Mouse (Mus musculus) forebrain, embryonic 12.5 days (tissue): Measurements from ENCODE around the gene Slc26a8. TPM values are rescaled to one million over a fixed set of nuclear protein-coding genes. Genes with fewer than 3 reads are reported as not detected.
"Not testable (repeated sequence)": the region's sequence is repeated elsewhere in the genome, so short reads cannot be mapped to it uniquely, and the experiment has no call there.

Experiments used
- ATAC-seq: fragments of 200-750 bp; cut with Nextera tagmentation; 2 replicates; pipeline ENCODE4 v1.8.0; 2017; ENCODE audit warnings: moderate TSS enrichment; ENCODE audit not compliant: low FRiP score
- H3K27ac ChIP-seq: fragments of 300-500 bp; sonication (generic); 2 replicates; pipeline ENCODE4 v1.5.1; 2016; ENCODE audit warnings: mild to moderate bottlenecking
- H3K27me3 ChIP-seq: fragments of 300-500 bp; sonication (generic); 2 replicates; pipeline ENCODE4 v1.6.1; 2016; ENCODE audit warnings: mild to moderate bottlenecking
- H3K36me3 ChIP-seq: fragments of 300-500 bp; sonication (generic); replicated peaks from 2 replicates; pipeline ENCODE4 v1.6.1; 2016; ENCODE audit warnings: mild to moderate bottlenecking
- H3K4me1 ChIP-seq: fragments of 300-500 bp; sonication (generic); 2 replicates; pipeline ENCODE4 v1.6.1; 2016
- H3K4me2 ChIP-seq: fragments of 300-500 bp; sonication (generic); 2 replicates; pipeline ENCODE4 v1.6.1; 2016; ENCODE audit warnings: mild to moderate bottlenecking, moderate library complexity
- H3K4me3 ChIP-seq: fragments of 300-500 bp; sonication (generic); replicated peaks from 2 replicates; pipeline ENCODE4 v1.5.1; 2016; ENCODE audit warnings: mild to moderate bottlenecking
- H3K9ac ChIP-seq: fragments of 300-500 bp; sonication (generic); 2 replicates; pipeline ENCODE4 v1.6.1; 2016; ENCODE audit warnings: mild to moderate bottlenecking
- H3K9me3 ChIP-seq: fragments of 300-500 bp; sonication (generic); 2 replicates; pipeline ENCODE4 v1.6.1; 2016
- WGBS: fragments of 180-500 bp; shearing (Covaris S2); methylation state at CpG from one replicate; pipeline ENCODE4 v1.1.7; 2016; 5-methylcytosine and 5-hydroxymethylcytosine counted together
- polyA plus RNA-seq: library from polyadenylated mRNA; unstranded; fragments of >200 nt; fragmentation: Nextera tagmentation; extraction: Ambion mirVana; gene quantifications from 2 replicates; pipeline ENCODE4 v1.2.1, GENCODE M21; 2016

The Slc26a8 gene
- polyA plus RNA-seq, result 0.80 and 0.90 TPM in 2 replicates

DNA sequence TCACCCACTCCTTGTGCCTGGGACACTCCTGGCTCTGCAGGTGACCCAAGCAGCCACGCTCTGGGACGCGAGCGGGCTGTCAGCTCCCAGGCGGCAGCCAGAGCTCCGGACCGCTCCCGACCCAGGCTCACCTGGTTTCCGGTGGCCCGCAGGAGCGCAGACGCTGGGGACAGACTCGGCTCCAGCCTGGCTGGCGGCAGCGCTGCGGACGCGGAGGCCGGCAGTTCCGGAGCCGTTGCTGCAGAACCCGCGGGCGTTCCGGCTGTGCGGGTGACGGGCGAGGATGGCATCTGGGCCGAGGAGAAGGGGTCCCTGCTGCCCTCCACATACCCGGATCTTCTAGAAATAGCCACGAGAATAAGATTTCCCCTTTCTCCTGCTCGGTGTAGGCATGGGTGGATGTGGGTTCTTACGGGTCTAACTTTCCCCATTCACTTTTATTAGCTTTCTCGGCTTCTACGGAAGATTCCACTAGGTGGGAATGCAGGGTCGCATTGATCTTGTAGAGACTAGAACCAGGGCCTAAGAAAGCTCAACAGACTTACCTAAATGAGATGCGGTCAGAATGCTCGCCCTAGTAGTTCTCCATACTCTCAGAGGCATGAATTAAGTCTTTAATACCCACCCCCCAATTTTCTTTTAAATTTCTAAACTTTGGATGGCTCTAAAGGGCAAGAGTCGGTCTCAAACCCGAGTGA is at the start of gene Slc26a8:
Gene Slc26a8, minus strand, starts transcription at position 648 of the 698 bp plus-strand sequence.
- WGBS, result 9% methylated on average over 40 of the region's 40 CpGs
- H3K27ac ChIP-seq, result peak within 1 kb of the TSS; percentile 79

DNA sequence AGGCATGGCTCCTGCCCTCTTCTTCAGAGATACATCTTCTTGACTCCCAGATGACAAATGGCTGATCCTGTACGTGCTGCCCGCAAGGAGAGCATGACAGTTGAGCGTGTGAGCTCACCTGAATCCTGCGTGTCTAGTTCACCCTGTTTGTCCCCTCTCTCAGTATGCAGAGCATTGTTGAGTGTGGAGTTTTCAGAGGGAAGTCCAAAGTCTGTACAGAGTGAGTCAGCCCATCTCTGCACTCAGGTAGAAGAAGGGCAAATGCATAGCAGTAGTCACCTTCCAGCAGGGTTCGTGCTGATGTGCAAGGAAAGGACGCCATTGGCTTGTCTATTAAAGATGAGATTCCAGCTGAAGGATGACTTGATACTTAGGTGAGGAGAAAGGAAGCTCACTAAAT is 49.2 kb upstream of the Slc26a8 start:
- Histone ChIP-seq H3K4me2 (no peak overlapping the region), H3K9me3 (no peaks in the 10 kb centered on the region), H3K27me3 (no peaks in the 10 kb centered on the region), H3K36me3 (peaks cover 55% of the 10 kb centered on the region), H3K27ac (no peak overlapping the region), H3K9ac (no peak overlapping the region), H3K4me1 (no peaks in the 10 kb centered on the region), H3K4me3 (no peak overlapping the region)
- ATAC-seq, result no peak
- 93% methylated on average over 6 of the region's 6 CpGs for WGBS

More for the DNA sequence above, at the start of gene Slc26a8:
- peak within 1 kb of the TSS; percentile 94 for H3K9ac ChIP-seq
- H3K36me3 ChIP-seq, result no peaks in the 10 kb centered on the region
- peak within 1 kb of the TSS; percentile 97 for H3K4me3 ChIP-seq
- H3K4me2 ChIP-seq, result peak within 1 kb of the TSS; percentile 78
- ATAC-seq, result no peak
- peaks cover 28% of the 10 kb centered on the region for H3K4me1 ChIP-seq
- H3K9me3 ChIP-seq, result no peaks in the 10 kb centered on the region
- H3K27me3 ChIP-seq, result peaks cover 18% of the 10 kb centered on the region

DNA sequence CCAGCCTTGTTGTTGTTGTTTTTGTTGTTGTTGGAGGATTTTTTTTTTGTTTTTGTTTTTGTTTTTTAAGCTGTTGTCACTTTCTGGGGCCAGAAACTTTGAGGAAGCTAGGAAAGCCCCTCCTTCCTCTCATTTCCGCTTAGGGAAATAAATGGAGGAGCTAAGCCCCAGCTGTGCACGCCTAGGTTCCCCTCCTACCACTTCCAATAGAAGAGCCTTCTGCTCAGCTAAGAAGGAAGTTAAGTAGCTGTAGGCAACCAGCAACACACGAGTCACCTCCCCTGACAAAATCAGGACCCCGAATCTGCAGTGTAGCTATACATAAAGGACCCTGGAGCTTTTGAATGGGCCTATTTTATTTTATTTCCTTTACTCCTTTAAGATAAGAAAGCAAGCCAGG is 47.9 kb upstream of the Slc26a8 start:
- Histone ChIP-seq H3K4me2 (no peak overlapping the region), H3K27me3 (no peaks in the 10 kb centered on the region), H3K4me3 (no peak overlapping the region), H3K27ac (no peak overlapping the region), H3K4me1 (no peaks in the 10 kb centered on the region), H3K36me3 (peaks cover 43% of the 10 kb centered on the region), H3K9me3 (no peaks in the 10 kb centered on the region), H3K9ac (no peak overlapping the region)
- 87% methylated on average over 4 of the region's 4 CpGs for WGBS
- ATAC-seq, result no peak

DNA sequence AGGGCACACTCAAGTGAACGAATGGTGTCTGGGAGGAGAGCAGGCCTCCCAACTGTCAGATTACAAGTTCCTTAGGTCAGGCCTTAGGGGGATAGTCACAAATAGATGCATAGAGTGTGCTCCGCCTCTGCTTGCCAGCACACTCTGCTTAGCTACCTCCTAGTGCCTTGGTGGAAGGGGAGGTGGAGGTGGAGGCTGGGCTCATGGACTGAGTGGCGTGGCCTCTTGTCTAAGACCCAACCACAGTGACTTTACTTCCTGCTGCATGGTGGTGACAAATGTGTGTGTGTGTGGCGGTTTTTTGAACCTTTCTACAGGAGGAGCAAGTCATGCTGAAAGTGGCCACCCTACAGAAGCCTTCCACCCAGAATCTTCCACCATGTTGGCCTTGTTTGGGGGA is 46.5 kb upstream of the Slc26a8 start:
- no peak overlapping the region for H3K27ac ChIP-seq
- WGBS, result 89% methylated on average over 4 of the region's 4 CpGs
- no peak overlapping the region for H3K4me2 ChIP-seq

DNA sequence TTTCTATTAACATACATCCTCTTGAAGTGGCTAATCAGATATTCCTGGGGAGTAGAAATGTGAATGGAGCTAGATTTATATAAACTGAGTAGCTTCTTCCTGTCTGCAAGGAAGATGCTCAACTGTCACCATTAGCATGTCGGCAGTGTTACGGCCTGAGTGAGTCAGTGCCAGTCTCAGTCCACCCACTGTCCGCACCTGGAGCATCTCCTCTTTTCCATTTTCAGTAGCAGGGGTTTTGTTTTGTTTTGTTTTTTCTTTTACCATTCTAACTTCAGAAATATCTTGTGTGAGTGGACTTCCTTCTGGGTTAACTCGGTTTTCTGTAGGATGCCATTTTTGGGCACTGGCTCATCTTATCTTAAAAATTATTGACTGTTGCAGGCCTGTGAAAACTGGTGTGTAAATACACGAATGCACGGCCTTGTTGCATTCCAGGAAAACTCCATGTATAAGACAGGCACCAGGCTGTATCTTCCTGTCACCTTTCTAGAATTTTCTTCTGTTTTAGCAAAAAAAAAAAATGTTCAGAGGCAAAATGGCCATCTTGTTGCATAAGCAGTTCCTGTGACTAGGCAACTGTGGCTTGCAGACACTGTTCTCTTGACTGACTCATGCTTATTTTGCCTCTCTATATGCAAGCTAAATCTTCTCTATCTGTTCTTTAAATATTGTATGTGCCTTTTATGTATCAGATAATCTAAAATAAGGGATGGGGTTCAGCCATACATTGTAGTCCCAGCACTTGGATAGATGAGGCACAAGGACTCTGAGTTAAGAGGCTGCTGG is 45.5 kb upstream of the Slc26a8 start:
- H3K27ac ChIP-seq, result no peak overlapping the region
- H3K36me3 ChIP-seq, result peaks cover 41% of the 10 kb centered on the region
- H3K9me3 ChIP-seq, result no peaks in the 10 kb centered on the region
- no peaks in the 10 kb centered on the region for H3K4me1 ChIP-seq
- no peaks in the 10 kb centered on the region for H3K27me3 ChIP-seq
- no peak overlapping the region for H3K4me2 ChIP-seq
- no peak for ATAC-seq
- no peak overlapping the region for H3K4me3 ChIP-seq
- no peak overlapping the region for H3K9ac ChIP-seq
- 92% methylated on average over 6 of the region's 6 CpGs for WGBS

More for the DNA sequence above, 46.5 kb upstream of the Slc26a8 start:
- no peaks in the 10 kb centered on the region for H3K4me1 ChIP-seq
- H3K9ac ChIP-seq, result no peak overlapping the region
- no peak overlapping the region for H3K4me3 ChIP-seq
- no peak for ATAC-seq
- no peaks in the 10 kb centered on the region for H3K27me3 ChIP-seq
- no peaks in the 10 kb centered on the region for H3K9me3 ChIP-seq
- peaks cover 40% of the 10 kb centered on the region for H3K36me3 ChIP-seq

DNA sequence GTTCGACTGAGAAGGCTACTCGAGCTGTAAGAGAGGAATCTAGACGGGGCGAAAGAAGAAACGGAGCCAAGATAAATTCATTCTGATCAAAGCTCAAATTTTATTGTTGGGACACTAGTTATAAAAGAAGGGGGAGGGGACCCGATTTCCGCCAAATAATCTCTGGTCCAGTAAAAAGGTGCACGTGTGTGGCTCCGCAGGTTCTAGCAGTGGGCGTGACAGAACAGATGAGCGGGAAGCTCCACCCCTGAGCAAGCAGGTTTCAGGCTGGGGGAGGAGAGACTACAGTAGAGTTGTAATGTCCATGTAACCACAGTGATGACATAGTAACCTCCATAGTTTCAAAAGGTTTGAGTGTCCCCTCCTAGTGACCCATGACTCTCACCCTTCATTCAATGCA is 37.5 kb upstream of the Slc26a8 start:
- H3K9ac ChIP-seq, H3K4me2 ChIP-seq, H3K27me3 ChIP-seq, H3K9me3 ChIP-seq, H3K4me1 ChIP-seq, H3K27ac ChIP-seq, ATAC-seq, H3K4me3 ChIP-seq: not testable (repeated sequence)
- peaks cover 77% of the 10 kb centered on the region for H3K36me3 ChIP-seq
- WGBS, result 90% methylated on average over 11 of the region's 11 CpGs

DNA sequence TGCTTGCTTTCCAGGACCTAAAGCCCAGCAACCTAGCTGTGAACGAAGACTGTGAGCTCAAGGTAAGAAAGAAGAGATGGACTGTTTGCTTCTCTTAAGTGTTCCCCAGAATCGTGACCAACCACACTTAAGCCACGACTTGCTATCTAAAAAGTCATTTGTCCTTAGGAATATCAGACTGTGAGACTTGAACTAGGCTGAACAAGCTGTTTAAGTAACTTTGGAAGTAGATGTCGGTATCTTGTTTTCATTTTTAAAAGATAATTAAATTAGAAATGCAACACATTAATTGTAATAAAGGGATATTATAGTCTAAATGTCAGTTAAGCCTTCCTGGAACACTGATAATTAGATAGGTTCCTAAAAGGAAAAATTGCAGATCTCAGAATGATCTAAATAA is 35.8 kb upstream of the Slc26a8 start, which contains the start of gene AC170998.1:
Gene AC170998.1, plus strand, starts transcription at position 301 of the 400 bp plus-strand sequence.
- peaks cover 76% of the 10 kb centered on the region for H3K36me3 ChIP-seq
- ATAC-seq, result no peak
- no peak within 1 kb of the TSS for H3K4me3 ChIP-seq
- H3K4me2 ChIP-seq, result no peak within 1 kb of the TSS
- no peak within 1 kb of the TSS for H3K9ac ChIP-seq
- 98% methylated on average over 4 of the region's 4 CpGs for WGBS
- no peaks in the 10 kb centered on the region for H3K9me3 ChIP-seq
- H3K4me1 ChIP-seq, result no peaks in the 10 kb centered on the region
- H3K27me3 ChIP-seq, result no peaks in the 10 kb centered on the region
- H3K27ac ChIP-seq, result no peak within 1 kb of the TSS

DNA sequence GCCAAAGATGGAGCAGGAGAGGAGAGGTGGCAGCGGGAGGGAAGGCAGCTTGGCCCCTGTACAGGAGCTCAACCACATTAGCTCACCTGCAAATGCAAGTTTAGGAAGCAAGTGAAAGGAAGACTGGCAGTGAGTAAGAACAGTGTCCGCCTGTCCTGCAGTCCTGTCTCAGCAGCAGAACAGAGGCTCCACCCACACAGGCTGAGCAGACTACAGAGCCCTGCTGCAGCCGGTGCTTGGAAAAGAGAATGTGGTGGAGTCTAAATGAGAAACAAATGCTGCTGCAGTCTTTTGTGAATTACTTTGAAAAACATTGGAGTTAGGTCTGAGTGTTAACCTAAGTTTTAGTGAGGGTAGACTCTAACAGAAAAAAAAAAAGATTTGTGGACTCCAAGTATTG is 27.5 kb upstream of the Slc26a8 start:
- H3K36me3 ChIP-seq, result peaks cover 71% of the 10 kb centered on the region
- 79% methylated on average over 3 of the region's 3 CpGs for WGBS
- no peak overlapping the region for H3K27ac ChIP-seq
- no peaks in the 10 kb centered on the region for H3K9me3 ChIP-seq
- H3K4me3 ChIP-seq, result no peak overlapping the region
- ATAC-seq, result no peak
- no peaks in the 10 kb centered on the region for H3K4me1 ChIP-seq
- H3K4me2 ChIP-seq, result no peak overlapping the region
- no peaks in the 10 kb centered on the region for H3K27me3 ChIP-seq
- no peak overlapping the region for H3K9ac ChIP-seq

DNA sequence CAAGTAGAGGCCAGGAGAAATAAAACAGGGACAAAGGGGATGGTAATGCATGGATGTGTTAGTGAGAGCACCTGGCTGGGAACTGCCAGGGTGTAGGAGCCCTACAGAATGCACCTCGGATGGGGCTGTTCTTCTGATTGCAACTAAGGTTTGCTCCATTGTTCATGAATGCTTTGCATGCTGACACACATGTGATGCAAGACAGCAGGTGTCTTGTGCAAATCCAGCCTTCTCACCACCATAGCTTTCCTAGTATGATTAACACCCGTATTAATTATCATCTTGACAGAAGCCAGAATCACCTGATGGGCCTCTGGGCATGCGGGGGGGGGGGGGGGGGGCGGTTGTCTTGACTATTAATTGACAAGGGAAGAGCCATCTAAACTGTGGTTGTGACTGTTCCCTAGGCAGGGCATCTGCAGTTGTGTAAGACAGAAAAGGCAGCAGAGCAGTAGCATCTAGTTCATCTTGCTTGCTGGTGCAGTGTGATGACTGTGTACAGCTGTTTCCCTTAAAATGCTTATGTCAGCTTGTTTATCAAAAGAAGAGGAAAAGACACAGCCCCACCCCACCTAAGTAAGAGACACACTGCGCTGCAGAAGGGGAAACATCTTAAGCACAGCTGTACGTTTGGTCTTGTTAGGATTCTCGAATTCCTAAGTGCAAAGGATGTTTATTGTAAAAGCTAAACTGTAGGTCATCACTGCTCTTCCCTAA is 26.0 kb upstream of the Slc26a8 start:
- Histone ChIP-seq H3K4me2 (no peak overlapping the region), H3K27ac (peak overlapping the region; percentile 14; the same call in 1 of the 2 replicates), H3K4me3 (no peak overlapping the region), H3K36me3 (peaks cover 59% of the 10 kb centered on the region), H3K4me1 (no peaks in the 10 kb centered on the region), H3K9me3 (no peaks in the 10 kb centered on the region), H3K27me3 (no peaks in the 10 kb centered on the region), H3K9ac (no peak overlapping the region)
- ATAC-seq, result no peak
- 70% methylated on average over 7 of the region's 7 CpGs for WGBS

DNA sequence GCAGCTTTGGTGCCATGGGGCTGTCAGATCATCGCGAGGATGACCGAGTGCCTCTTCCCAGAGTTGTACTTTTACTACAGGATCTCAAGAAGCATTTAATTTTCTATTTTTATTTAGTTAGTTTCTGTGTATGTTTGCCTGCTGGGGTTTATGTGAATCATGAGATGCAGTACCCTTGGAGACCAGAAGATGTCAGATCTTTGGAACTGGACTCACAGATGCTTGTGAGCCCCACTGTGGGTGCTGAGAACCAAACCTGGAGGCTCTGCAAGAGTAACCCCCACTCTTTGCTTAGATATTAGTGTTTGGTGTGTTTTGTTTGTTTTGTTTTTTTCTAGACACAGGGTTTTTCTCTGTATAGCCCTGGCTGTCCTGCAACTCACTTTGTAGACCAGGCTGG is 24.0 kb upstream of the Slc26a8 start:
- ATAC-seq, result no peak
- no peak overlapping the region for H3K4me3 ChIP-seq
- no peak overlapping the region for H3K4me2 ChIP-seq
- 95% methylated on average over 3 of the region's 3 CpGs for WGBS
- no peaks in the 10 kb centered on the region for H3K27me3 ChIP-seq
- H3K36me3 ChIP-seq, result peaks cover 46% of the 10 kb centered on the region
- H3K4me1 ChIP-seq, result peaks cover 5% of the 10 kb centered on the region
- no peak overlapping the region for H3K27ac ChIP-seq
- no peak overlapping the region for H3K9ac ChIP-seq
- no peaks in the 10 kb centered on the region for H3K9me3 ChIP-seq

DNA sequence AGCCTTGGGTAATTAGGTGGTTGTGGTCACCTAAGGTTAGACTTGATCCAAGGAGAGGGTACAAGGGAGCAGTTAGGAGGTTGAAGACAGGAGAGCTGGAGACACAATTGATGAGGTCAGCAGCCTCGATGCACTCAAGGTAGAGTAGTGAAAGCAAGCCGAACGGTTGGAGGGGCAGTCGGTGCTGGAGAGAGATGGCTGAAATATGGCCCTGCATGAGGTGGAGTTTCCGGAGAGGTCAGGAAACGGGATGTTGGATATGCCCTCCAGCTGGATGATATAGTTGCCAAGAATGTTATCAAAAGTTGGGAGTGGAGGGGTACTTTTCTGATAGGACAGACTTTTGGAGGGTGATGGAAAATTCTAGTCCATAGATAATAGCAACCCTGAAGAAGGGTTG is 22.3 kb upstream of the Slc26a8 start:
- WGBS, result 95% methylated on average over 6 of the region's 6 CpGs
- ATAC-seq, result no peak
- no peaks in the 10 kb centered on the region for H3K27me3 ChIP-seq

DNA sequence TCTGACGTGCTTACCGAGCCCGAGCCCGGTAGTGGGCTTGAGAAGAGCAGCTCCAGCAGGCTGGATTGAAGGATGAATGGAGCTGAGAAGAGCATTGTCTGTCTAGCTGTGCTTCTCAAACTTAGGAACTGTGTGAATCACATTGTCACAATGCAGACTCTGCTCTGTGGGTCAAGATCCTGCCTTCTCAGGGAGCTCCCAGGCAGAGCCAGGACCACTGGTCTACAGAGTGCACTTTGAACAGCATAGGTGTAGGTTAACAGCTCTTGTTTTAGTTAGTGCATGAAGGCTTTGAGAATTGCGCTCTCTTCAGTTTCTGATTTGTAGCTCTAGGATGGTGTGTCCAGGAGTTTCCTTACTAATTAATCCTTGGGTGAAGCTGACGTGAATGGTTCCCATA is 21.2 kb upstream of the Slc26a8 start:
- Histone ChIP-seq H3K9ac (no peak overlapping the region), H3K4me1 (peaks cover 7% of the 10 kb centered on the region), H3K9me3 (no peaks in the 10 kb centered on the region), H3K4me3 (no peak overlapping the region), H3K4me2 (no peak overlapping the region), H3K27ac (no peak overlapping the region), H3K36me3 (peaks cover 27% of the 10 kb centered on the region), H3K27me3 (no peaks in the 10 kb centered on the region)
- ATAC-seq, result no peak
- 91% methylated on average over 6 of the region's 6 CpGs for WGBS

More for the DNA sequence above, 22.3 kb upstream of the Slc26a8 start:
- peaks cover 7% of the 10 kb centered on the region for H3K4me1 ChIP-seq
- H3K4me3 ChIP-seq, result no peak overlapping the region
- H3K36me3 ChIP-seq, result peaks cover 37% of the 10 kb centered on the region
- no peak overlapping the region for H3K27ac ChIP-seq
- H3K4me2 ChIP-seq, result no peak overlapping the region
- no peaks in the 10 kb centered on the region for H3K9me3 ChIP-seq
- H3K9ac ChIP-seq, result no peak overlapping the region
